Mouse (Mus musculus) pancreas, adult 10 weeks (tissue): ENCODE results near the gene Cmtm8. TPM values are rescaled to one million over a fixed set of nuclear protein-coding genes. Genes with fewer than 3 reads are reported as not detected.

Source experiments
- polyA plus RNA-seq: library from polyadenylated mRNA; stranded (reverse); fragments of 350-450 nt; fragmentation: Illumina TruSeq; extraction: RNeasy Lipid Tissue Mini Kit (QIAGEN cat#74804); gene quantifications from one replicate; pipeline ENCODE4 v1.2.3, GENCODE M21; 2015; ENCODE audit warnings: low read depth, low replicate concordance; ENCODE audit not compliant: insufficient read depth

Cmtm8 gene
- polyA plus RNA-seq: 8.9 TPM

DNA sequence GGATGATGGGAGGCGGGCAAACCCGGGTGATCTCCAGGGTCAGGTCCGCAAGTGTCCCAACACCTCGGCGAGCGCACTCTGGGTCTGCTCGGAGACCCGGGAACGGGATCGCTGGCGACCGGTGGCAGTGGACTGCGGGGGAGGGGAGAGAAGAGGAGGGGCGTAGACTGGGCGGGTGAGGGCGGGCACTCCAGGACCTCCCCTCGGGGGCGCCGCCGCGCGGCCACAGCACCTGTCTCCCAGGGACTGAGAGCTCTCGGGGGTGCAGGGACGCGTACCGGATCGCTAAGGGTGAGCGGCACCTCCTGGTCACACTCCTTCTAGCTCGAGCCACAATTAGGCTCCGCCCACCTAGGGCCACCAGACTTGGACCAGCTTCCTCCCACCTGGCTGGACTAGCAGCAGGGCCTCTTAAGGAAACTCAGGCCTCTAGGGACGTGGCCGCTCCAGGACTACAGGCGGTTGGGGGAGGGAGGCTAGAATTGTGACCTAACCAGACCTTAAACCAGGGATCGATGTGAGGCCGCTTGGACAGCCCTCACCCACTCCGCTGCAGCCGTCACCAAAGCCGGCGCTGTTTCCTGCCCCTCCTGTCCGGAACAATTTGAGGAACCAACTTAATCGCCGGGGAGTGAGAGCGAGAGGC, at the start of gene Cmtm8:
Gene Cmtm8 (minus strand): TSS at position 140 of the 646 bp plus-strand sequence.

DNA sequence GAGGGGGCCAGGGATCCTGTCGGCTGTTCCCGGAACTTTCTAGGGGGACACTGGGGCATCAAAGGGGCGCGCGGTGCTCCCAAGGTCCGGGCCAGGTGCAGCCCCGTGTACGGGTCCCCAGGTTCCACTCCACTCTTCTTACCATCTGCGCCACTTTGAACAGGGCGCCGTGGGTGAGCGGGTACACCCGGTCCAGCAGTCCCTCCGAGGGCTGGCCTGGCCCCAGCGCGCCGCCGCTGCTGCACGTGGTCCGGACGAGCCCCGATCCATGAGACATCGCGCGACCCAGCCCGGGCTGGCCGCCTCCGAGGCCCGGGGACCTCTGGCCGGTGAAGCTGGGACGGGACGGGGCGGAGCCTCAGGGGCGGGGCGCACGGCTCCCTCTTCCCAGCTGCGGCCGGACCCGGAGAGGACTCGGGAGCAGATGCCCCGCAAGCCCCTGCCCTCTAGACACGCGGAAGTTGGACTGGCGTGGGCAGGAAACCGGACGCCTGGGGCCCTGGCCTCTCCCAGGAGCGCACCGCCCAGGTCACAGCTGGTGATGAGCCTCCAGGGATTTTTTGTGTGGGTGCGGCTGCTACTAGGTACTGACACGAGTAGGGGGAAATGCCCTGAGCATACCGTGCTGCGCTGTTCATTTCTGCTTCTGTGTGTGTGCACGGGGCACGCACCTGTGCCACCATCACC, 62.3 kb downstream of the Cmtm8 start, which contains the start of gene Cmtm7:
Gene Cmtm7 (minus strand): TSS at position 331 of the 687 bp plus-strand sequence.

Other genes with a start within 250 kb of the Cmtm8 start
- gene Cnot10, start 204.0 kb downstream of the Cmtm8 start, polyA plus RNA-seq: 12.9 TPM
- 6.9 TPM for gene Dync1li1, start 155.4 kb downstream of the Cmtm8 start, polyA plus RNA-seq
- gene Cmtm6, start 113.0 kb downstream of the Cmtm8 start, polyA plus RNA-seq: 12.1 TPM
- 6.4 TPM for gene Cmtm7, start 62.3 kb downstream of the Cmtm8 start, polyA plus RNA-seq
- gene Gpd1l, start 89.8 kb upstream of the Cmtm8 start, polyA plus RNA-seq: 6.7 TPM
- gene Osbpl10, start 134.4 kb upstream of the Cmtm8 start, polyA plus RNA-seq: 1.2 TPM
- 46.4 TPM for gene Rps27rt, start 138.6 kb upstream of the Cmtm8 start, polyA plus RNA-seq